Mouse (Mus musculus) mature B cell (primary cell): ENCODE results near the gene Iqsec1.

ENCODE experiments used
- in situ Hi-C: fragments of 300-500 bp; cut with MboI; formaldehyde crosslinking; loops from 2 replicates; pipeline ENCODE4 v1.14.3; 2019

Gene Iqsec1

DNA sequence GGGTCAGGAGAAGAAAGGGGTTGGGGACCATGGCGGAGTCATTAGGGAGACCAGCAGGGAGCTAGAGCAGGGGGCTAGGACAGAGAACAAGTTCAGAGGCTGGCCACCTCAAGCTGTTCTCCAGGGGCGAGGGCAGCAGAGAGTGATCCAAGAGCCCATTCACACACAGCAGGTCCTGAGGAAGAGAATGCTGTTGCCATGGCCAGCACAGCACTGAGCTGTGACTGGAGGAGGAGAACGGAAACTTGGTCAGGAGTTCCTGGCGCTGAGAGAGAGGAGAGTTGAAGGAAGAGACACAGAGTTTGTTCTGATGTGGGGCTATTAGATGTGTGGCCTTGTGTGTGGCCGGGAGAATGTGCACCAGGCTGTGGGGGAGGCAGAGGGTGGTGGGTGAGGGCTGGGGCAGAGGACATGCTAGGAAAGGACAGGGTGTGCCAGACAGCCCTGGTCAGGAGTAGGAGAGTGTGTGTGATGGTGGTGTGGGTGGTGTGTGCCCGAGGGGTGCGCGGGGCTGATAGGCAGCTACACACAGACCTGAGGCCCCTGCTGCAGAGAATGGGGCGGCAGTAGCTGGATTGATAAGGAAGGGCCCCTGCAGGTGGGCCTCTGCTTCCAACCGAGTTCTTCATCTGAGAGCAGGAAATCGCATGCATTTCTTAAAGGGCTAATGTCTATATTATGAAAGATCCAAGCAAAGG is 365.6 kb downstream of the Iqsec1 start:
- in situ Hi-C loops = no loop called here

- in situ Hi-C loops = no loop called here
These were observed 366.9 kb downstream of the Iqsec1 start for GRCm38 (mm10) chr6:90621584-90621890.

- in situ Hi-C loops = no loop called here
These were observed 367.5 kb downstream of the Iqsec1 start for GRCm38 (mm10) chr6:90620791-90621583.

GRCm38 (mm10) chr6:90619936-90620335 is 368.5 kb downstream of the Iqsec1 start:
- in situ Hi-C loops = no loop called here

GRCm38 (mm10) chr6:90618821-90619636 is 369.5 kb downstream of the Iqsec1 start:
- in situ Hi-C loops = no loop called here

DNA sequence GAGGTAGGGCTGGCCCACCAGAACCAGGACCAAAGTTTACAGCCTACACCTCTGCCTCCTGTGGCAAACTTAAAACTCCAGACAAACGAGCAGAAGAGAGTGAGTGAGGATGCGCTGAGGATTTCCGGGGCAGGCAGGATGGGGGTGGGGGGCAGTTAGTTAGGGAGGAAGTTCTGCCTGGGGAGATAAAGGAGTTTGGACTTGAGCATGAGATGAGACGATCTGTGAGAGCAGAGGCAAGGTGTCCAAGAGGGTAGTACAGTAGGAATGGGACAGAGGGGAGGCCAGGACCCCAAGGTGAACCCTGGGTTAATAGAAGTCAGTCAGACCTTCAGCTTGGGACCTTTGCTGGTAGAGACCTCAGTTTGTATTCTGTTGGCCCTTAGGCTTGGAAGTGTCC is 370.2 kb downstream of the Iqsec1 start:
- in situ Hi-C loops = no loop called here

DNA sequence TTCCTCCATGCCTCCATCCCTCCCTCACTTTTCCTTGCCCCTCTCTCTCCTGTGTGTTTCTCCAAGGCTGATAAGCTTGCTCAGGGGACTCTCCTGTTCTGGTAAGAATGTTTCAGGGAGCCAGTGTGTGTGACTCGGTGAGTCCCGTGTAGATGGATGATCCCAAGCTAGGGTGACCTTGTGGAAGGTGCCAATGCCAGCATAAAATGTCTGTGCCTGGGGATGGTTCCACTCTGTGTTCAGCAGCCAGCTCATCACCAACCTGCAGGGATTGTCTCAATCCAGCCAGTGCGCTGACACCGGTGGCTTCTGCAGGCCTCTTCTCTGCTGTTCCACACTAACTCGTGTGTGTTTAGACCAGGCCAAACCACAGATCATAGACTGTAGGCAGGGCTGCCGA is 372.0 kb downstream of the Iqsec1 start:
- in situ Hi-C loops = no loop called here

- in situ Hi-C loops = no loop called here
These were observed 372.5 kb downstream of the Iqsec1 start for GRCm38 (mm10) chr6:90615991-90616390.

DNA sequence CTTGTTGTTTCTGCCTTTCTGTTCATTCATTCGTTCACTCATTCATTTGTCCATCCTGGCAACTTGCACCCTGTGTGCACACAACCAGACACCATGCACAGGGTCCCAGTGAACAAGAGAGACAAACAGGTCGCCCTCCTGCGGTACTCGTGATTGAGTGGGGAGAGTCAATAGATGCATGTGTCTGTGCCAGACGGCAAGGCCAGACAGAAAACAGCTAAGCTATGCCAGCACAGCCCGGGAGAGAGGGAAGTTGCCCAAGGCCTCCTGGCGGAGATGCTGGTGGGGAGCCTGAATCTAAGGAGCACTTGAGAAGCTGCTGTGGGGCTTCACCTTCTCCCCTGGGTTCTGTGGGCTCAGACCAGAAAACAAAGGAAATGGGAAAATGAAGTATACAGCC is 373.1 kb downstream of the Iqsec1 start:
- in situ Hi-C loops = no loop called here

DNA sequence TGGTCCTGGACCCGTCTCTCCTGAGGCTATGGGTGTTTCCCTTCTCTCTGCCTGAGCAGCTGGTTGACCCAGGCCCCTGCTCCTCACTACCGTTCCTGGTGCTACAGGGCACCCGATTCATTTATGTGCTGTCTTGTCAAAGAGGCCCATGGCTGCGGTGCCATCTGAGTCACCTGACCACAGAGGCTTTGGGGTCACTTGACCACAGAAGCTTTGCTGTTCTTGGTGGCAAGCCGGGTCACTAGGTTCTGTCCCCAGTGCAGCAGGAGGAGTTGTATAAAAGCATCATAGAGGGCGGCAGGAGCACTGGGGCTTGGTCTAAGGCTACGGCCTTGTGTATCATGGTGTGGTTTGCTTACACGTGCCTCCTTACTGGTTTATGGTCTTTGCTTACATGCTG is 375.2 kb downstream of the Iqsec1 start:
- in situ Hi-C loops = no loop called here

DNA sequence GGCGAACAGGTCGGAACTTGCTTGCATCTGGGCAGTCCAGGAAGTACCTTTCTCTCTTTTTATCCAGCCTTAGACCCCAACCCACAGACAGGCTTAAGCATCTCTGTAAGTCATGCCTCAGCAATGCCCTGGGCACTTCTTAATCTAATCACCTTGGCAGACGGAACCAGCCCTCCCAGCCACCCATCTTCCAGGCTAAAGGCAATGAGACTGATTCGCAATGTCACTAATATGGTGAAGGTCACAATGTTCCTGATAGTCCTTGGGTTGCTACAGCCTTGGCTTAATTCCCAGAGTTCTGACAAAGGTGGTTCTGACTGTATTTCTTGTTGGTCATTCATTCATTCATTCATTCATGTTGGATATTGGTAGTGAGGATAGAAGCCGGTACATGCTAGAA is 378.2 kb downstream of the Iqsec1 start:
- in situ Hi-C loops = no loop called here

GRCm38 (mm10) chr6:90608186-90608585 is 380.3 kb downstream of the Iqsec1 start:
- in situ Hi-C loops = no loop called here

DNA sequence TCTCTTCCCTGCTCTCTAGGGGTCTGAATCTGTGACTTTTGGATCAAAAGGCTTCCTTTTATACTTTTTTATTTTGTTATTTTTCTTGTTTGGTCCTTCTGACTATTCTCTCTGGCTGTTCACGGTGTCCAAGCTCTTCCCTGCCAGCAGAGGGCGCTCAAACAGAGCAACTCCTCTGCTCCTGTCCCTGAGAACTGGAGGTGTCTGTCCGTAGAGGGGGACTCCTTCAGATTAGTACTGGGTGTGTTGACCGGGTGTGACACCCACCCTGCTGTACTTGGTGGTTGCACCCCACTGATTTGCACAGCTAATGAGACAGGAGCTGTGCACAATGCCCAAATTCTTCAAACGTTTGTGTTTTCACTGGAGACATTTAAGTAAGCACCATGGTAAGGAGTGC is 381.3 kb downstream of the Iqsec1 start:
- in situ Hi-C loops = no loop called here

DNA sequence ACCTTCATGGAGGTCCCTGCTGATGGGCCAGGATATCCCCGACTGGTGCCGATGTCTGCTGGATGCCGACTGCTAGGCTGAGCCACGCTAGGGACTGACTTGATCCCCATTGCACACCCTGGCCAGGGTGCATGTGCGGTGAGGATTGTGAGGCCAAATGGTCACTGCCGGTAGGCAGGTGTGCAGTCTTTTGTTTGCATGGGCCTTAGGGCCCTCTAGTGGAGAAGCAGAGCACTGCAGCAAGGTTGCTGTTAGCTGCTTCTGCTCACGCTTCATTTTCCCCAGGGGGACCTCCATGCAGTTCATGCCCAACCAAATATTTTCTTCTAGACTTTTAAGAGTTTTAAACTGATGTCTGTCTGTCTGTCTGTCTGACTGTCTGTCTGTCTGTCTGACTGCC is 381.9 kb downstream of the Iqsec1 start:
- in situ Hi-C loops = no loop called here
